Mouse (Mus musculus) megakaryocyte progenitor cell, adult 5-6 weeks (primary cell): ENCODE measurements around the gene Sppl2b. TPM values are rescaled to one million over a fixed set of nuclear protein-coding genes. Genes with fewer than 3 reads are reported as not detected.
A peak's percentile ranks its signal among the peaks of the same experiment; 100 is the strongest.

Experiments used
- ATAC-seq: replicated peaks from 2 replicates; pipeline ENCODE4 v1.8.0; 2016; ENCODE audit warnings: mild to moderate bottlenecking, moderate TSS enrichment, inconsistent platforms; ENCODE audit not compliant: poor library complexity
- total RNA-seq, 2 experiments: library from RNA; stranded (forward) in 1 of 2; stranded (reverse) in 1 of 2; fragments of 157-497, 149-512 nt in 1 of 2; fragments of 200-1000 nt in 1 of 2; gene quantifications; 2 replicates each; pipeline versions ENCODE4 v1.2.3 to v1.2.4; 2015 to 2017

Gene Sppl2b
- total RNA-seq, 2 experiments from 2014 or later, result 17.7 to 39.4 TPM

- ATAC-seq, result no peak
Measured at GRCm38 (mm10) chr10:80896581-80897485, 41.8 kb downstream of the Sppl2b start.

GRCm38 (mm10) chr10:80897861-80898510, 42.9 kb downstream of the Sppl2b start:
- ATAC-seq, result no peak

- ATAC-seq, result no peak
Measured at GRCm38 (mm10) chr10:80899074-80899473, 44.0 kb downstream of the Sppl2b start.

- no peak for ATAC-seq
Measured at GRCm38 (mm10) chr10:80899591-80900317, 44.7 kb downstream of the Sppl2b start.

DNA sequence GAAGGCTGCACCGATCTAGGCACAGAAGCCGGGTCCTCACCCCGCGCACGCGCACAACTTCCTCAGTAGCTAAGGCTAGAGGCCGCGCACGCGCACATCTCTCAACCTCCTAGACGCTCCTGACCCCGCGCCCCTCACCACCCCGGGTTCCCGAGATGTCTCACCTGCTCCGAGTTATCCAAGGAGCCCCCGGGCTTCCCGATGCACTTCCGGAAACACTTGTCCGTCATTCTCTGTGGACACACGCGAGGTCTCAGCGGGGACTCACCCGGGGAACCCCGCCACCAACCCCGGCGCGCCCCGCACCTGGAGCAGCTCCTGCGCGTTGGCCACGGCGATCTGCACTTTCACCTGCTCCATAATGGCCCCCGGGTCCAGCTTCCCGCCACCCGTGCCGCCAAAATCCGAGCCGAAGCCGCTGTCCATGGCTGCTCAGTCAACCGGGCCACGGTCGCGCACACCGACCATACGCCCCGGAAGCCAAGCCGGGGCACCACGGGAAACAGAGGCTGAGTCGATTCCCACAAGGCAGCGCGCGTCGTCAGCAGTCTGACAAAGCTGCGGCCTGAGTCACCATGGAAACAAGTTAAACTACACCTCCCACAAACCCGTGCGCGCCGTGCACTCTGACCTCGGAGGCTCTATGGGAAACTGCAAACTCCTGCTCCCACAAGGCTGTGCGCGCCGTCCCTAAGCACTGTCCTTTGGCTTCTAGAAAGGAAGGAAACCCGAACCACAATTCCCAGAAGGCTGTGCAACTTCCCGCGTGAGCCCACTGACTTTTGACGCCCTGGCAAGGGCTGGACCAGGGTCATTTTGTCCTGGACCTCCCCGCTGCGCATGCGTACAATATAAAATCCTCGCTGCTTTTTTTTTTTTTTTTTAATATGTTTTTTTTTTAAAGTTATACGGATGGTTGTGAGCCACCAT, 45.5 kb downstream of the Sppl2b start, which contains the start of gene Timm13:
Gene Timm13 (minus strand): TSS at position 652 of the 930 bp plus-strand sequence.
- ATAC-seq, result peak; percentile 93

DNA sequence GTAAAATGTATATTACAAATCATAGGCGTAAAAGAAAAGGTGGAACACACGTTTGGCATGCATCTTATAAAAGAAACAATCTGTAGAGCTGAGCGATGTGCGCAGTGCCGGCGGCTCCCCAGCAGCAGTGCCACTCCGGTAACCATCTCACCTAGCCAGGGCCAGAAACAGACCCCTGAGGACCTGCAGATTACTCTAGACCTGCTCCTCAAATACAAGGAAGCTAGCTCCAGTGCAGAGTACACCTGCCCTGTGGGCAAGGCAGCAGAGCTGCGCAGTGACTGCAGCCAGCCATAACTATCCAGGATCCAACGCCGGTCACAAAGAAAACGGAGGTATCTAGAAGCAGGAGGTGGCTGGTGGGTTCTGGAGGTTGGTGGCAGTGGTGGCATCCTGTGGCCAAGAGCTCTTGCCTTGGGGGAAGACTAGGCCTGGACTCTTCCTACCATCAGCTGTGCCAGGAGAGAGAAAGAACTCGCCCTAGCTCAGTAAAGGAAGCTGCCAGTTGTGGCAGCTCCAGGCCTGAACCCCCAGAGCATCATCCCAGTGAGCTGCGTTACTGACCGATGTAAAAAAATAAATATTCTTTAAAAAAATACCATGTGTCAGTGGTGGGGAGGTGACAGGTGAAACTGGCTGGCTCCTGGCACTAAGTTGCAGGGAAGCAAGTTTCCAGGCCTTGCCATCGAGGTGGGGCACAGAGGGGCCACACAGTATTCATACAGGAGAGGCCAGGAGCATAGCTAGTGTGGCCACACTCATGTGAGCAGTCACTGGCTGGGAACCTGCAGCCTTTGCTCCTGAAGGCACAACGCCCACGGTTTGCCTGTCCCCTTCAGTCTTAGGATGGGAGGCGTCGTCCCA, 46.6 kb downstream of the Sppl2b start:
- ATAC-seq, result no peak

GRCm38 (mm10) chr10:80902273-80902940, 47.3 kb downstream of the Sppl2b start:
- no peak for ATAC-seq

GRCm38 (mm10) chr10:80903282-80903681, 48.2 kb downstream of the Sppl2b start:
- no peak for ATAC-seq

GRCm38 (mm10) chr10:80904004-80904693, 49.1 kb downstream of the Sppl2b start:
- no peak for ATAC-seq

DNA sequence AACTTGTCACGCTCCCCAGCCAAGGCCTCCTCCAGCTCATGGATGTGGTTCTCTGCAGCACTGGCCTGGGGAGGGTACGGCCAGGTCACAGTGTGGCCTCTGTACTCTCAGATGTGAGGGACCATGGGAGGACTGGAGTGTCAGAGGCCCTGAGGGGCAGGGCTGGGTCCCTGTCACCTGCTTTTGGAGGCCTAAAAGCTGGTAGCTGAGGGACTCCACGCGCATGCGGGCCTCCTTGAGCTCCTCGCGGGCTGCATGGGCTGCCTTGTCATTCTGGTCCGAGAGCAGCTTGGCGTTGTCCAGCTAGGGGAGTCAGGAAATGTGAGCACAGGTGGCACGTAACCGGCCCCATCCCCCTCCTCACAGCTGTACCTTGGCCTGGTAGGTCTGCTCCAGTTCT, 49.6 kb downstream of the Sppl2b start:
- no peak for ATAC-seq

DNA sequence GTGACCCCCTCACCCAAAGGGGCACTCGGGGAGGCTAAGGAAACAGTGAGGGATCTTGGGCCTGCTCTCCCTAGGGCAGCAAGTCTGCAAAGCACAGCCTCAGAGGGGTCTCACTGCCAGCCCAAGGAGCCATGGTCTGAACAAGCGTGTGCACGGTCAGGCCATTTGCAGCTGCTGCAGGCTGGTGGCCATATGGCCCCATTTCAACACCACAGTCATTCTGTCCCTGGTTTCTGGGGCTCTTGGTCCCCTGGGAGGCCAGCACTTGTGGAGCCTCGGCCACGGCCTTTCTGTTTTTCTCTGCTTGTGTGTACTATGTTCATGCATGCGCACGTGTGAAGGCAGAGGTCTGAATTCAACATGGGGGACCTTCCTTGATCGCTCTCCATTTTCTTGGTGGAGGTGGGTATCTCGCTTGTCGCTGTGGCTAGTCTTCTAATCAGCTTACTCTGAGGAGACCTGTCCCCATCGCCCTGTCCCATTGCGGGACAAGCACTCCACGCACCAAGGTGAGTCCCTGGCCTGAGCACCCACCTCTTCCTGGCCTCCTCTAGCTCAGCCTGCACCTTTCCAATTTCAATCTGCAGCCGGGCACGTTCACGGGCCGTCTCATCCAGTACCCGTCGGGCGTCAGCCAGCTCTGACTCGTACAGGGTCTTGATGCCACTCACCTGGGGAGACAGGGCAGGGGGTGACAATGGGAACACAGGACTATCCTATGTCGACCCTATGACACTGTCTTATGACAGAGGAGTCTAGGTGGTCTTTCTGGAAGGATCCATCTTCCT, 54.5 kb downstream of the Sppl2b start:
- no peak for ATAC-seq

- no peak for ATAC-seq
Measured at GRCm38 (mm10) chr10:80911354-80911753, 56.3 kb downstream of the Sppl2b start.

- ATAC-seq, result no peak
Measured at GRCm38 (mm10) chr10:80911891-80912290, 56.8 kb downstream of the Sppl2b start.

DNA sequence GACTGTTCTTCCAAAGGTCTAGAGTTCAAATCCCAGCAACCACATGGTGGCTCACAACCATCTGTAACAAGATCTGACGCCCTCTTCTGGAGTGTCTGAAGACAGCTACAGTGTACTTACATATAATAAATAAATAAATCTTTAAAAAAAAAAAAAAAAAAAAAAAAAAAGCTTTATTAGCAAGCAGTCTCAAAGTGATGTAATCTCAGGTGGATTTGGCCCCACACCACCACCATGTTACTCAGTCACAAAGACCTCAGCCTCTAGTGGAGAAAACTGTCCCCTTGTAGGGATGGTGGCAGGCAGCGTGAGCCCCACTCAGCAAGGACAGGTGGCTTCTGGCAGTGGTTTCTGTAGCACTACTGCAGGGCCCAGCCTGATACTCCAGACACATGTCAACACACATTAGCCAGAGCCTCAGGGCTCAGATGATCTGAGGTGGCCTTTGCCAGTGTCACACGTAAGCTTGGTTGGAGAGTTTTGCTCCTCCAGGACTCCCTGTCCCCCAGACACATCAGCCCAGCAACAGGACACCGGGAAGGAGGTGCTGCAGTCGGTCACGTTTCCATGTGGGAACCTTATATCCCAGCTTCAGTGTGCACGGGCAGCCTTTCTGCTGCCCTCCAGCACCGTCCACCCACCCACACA, 58.4 kb downstream of the Sppl2b start:
- ATAC-seq, result no peak

- peak; percentile 58 for ATAC-seq
Measured at GRCm38 (mm10) chr10:80914253-80914656, 59.2 kb downstream of the Sppl2b start.

- ATAC-seq, result 0 out of 2 replicates have a peak, but pooled peaks have one; percentile 27
Measured at GRCm38 (mm10) chr10:80915260-80915659, 60.2 kb downstream of the Sppl2b start.

GRCm38 (mm10) chr10:80915736-80916135, 60.7 kb downstream of the Sppl2b start:
- ATAC-seq, result no peak
